Mouse (Mus musculus) erythroblast, embryonic 14.5 days (primary cell): ENCODE measurements around the gene Elavl2. TPM values are rescaled to one million over a fixed set of nuclear protein-coding genes. Genes with fewer than 3 reads are reported as not detected.

ENCODE experiments used
- H3K27me3 ChIP-seq: 2 replicates; pipeline ENCODE4 v1.6.1; 2012; ENCODE audit warnings: inconsistent platforms; ENCODE audit not compliant: control insufficient read depth
- H3K36me3 ChIP-seq: 2 replicates; pipeline ENCODE4 v1.6.1; 2012; ENCODE audit warnings: mild to moderate bottlenecking, inconsistent platforms; ENCODE audit not compliant: control insufficient read depth
- H3K4me1 ChIP-seq: 2 replicates; pipeline ENCODE4 v1.6.1; 2012; ENCODE audit warnings: inconsistent platforms; ENCODE audit not compliant: control insufficient read depth
- H3K4me3 ChIP-seq: replicated peaks from 2 replicates; pipeline ENCODE3; 2012; ENCODE audit warnings: moderate library complexity, mild to moderate bottlenecking, inconsistent platforms
- H3K9me3 ChIP-seq: 2 replicates; pipeline ENCODE4 v1.6.1; 2012; ENCODE audit warnings: low read length, inconsistent platforms, mixed read lengths; ENCODE audit not compliant: control insufficient read depth
- GATA1 ChIP-seq: IDR thresholded peaks from 2 replicates; pipeline ENCODE4 v1.6.1; 2012; ENCODE audit warnings: low read length, inconsistent platforms, mixed read lengths
- TAL1 ChIP-seq: IDR thresholded peaks from 3 replicates; pipeline ENCODE4 v1.6.1; 2012; ENCODE audit warnings: low read length, inconsistent platforms, mixed read lengths
- polyA plus RNA-seq: library from polyadenylated mRNA; stranded (reverse); fragments of >175 nt; gene quantifications from 2 replicates; pipeline ENCODE4 v1.2.3, GENCODE M21; 2012

Gene Elavl2
- polyA plus RNA-seq, 1 experiment, result not detected

DNA sequence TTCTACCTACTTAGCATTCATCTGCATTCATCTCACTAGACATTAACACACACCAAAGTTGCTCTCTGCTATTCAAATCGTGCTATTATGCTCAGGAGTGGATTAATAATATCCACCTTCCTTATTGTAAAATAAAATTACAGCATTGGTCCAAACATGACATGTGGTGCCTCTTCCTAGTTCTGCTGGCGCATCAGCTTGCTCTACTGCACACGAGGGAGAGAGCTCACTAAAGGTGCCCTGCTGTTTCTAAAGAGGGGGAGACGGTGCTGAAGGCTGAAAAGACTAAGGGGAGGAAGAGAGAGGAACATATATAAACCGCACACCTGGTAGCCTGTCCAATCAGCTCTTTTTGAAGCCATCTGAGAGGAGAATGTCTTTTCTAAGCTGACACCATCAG lies 38.1 kb downstream of the Elavl2 start:
- TF ChIP-seq TAL1, result no peak
- no peak for TF ChIP-seq GATA1
- no peaks in the 10 kb centered on the region for H3K36me3 ChIP-seq
- no peaks in the 10 kb centered on the region for H3K27me3 ChIP-seq
- no peaks in the 10 kb centered on the region for H3K9me3 ChIP-seq
- no peaks in the 10 kb centered on the region for H3K4me1 ChIP-seq
- no peak overlapping the region for H3K4me3 ChIP-seq

DNA sequence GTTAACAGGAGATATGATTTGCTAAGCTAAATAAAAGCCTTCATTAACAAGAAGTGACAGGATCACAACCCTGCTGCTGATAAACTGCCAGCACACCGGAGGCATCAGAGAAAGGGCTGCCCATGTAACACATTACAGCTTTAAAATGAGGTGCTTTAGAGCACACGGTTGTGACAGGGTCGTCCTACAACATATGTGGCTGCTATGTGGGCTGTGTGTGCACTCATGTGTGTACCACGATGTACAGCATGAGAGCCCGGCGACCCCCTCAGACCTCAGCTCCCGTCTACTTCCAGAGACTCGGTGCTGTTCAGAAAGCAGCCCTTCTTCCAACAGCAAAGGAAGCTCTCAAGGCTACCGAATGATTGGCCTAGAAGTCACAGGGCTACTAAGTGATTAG lies 47.4 kb downstream of the Elavl2 start:
- no peaks in the 10 kb centered on the region for H3K27me3 ChIP-seq
- H3K4me1 ChIP-seq, result no peaks in the 10 kb centered on the region
- no peak overlapping the region for H3K4me3 ChIP-seq
- H3K9me3 ChIP-seq, result no peaks in the 10 kb centered on the region
- no peaks in the 10 kb centered on the region for H3K36me3 ChIP-seq
- TF ChIP-seq GATA1, result no peak

DNA sequence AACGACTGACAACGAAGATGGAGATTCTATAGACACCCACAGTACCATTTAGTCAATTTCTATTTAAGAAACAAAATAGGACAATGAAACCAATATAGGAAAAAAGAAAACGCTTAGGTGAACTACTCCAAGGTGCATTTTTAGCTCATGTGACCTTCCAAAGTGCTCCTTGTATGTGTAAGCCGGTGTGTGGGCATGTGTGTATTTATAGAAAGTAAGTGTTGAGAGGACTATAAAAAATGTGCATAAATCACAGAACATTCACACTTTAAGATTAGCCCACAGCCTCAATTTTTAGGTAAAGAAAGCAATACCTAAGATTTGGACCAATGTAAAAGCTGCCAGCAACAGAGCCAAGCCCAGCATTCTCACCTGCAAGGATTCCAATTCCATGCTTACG lies 51.0 kb downstream of the Elavl2 start:
- no peaks in the 10 kb centered on the region for H3K9me3 ChIP-seq
- H3K4me1 ChIP-seq, result no peaks in the 10 kb centered on the region
- H3K4me3 ChIP-seq, result no peak overlapping the region
- no peak for TF ChIP-seq GATA1
- TF ChIP-seq TAL1, result no peak
- H3K36me3 ChIP-seq, result no peaks in the 10 kb centered on the region
- no peaks in the 10 kb centered on the region for H3K27me3 ChIP-seq

DNA sequence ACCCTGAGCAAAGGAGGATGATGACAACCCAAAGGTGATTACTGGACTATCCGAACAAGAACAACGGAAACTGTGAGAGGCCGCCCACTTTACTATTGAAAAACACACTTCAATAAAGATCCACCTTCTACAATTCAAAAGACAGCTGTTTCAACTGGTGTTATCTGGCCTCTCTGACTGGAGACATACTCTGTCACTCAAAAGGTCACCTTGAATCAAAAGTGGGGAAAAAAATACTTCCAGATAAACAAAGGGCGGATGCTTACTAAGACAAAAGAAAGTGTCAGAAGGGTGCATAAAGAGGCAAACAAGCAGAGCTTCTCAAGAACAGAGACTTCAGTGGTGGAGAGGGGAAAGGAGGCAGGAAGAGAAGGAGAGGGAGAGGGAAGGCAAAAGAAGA lies 66.4 kb downstream of the Elavl2 start:
- H3K27me3 ChIP-seq, result no peaks in the 10 kb centered on the region
- H3K36me3 ChIP-seq, result no peaks in the 10 kb centered on the region
- TF ChIP-seq GATA1 (no peak), TAL1 (no peak)
- no peaks in the 10 kb centered on the region for H3K4me1 ChIP-seq
- H3K4me3 ChIP-seq, result no peak overlapping the region
- no peaks in the 10 kb centered on the region; the same call in 1 of the 2 replicates for H3K9me3 ChIP-seq

DNA sequence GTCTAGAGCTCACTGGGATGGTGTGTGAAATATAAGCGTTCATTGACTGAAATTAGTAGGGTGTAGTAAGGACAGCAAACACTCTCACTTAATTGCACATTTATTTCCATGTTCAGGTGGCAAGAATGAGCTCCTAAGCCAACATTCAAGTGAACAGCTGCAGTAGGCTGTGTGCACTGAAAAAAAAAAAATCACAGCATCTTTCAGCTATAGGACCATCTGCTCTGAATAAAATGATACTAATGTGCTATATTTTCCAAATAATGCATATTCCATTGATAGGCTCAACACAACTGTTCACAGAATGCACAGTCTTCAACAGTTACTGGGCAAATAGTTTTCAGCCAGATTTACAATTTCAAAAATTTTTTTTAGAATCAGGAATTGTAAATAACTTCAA lies 89.8 kb downstream of the Elavl2 start:
- Histone ChIP-seq H3K36me3 (no peaks in the 10 kb centered on the region), H3K9me3 (no peaks in the 10 kb centered on the region)

DNA sequence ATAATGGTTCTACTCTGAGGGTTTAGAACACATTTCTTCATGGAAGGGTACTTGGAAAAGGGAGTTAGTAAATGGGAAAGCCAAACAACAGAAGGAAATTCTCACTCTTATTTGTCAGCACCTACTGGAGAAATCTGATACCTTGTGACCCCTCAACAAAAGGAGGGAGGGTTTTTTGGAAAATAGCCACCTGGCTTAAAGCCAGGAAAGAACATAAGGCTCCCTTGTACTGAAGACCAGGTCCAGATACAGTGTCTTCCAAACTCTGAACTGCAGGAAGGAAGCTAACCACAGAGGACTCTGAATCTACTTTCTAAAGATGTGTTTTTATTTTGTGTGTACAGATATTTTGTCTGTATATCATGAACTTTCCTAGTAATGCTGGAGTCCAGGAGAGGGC lies 102.9 kb downstream of the Elavl2 start:
- Histone ChIP-seq H3K9me3 (no peaks in the 10 kb centered on the region), H3K4me3 (no peak overlapping the region), H3K27me3 (no peaks in the 10 kb centered on the region), H3K4me1 (no peaks in the 10 kb centered on the region), H3K36me3 (no peaks in the 10 kb centered on the region)
- TF ChIP-seq GATA1, result no peak
- TF ChIP-seq TAL1, result no peak

More for the DNA sequence above, 89.8 kb downstream of the Elavl2 start:
- TF ChIP-seq TAL1, result no peak
- TF ChIP-seq GATA1, result no peak
- Histone ChIP-seq H3K27me3 (no peaks in the 10 kb centered on the region), H3K4me1 (no peaks in the 10 kb centered on the region), H3K4me3 (no peak overlapping the region)

DNA sequence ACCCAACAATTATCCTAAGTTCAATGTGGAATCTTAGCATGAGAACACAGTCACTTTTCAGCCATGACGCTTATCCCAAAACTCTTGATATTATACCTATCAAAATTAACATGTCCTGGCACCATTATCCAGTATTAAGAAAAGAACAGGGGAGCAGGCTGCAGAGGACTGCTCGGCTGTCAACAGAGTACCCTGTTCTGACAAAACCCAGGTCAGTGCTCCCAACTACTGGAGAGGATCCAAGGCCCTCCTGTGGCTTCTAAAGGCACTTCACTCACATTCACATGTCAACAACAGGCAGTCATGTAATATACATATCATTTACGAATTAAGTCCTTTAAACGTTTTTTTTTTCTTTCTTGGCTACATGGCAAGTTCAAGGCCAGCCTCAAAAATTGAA lies 105.3 kb downstream of the Elavl2 start:
- no peak overlapping the region for H3K4me3 ChIP-seq
- no peaks in the 10 kb centered on the region for H3K36me3 ChIP-seq
- TF ChIP-seq TAL1 (no peak), GATA1 (no peak)

DNA sequence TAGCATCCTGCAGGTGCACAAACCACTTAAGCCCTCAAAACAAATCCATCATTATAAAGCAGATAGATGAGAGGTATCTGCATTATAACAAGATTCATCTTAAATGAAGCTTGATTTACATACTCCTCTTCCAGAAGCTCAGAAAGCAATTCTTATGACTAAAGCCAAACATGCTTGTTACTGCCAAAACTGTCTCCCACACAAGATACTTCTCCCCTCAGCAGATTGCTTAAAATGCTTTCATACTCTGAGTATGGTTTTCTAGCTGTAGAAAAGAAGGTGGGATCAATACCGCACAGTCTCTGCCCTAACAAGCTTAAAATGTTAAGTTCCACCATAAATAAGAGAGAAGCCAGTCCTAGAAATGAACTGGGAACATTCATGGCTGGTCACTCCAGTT lies 109.1 kb downstream of the Elavl2 start:
- no peak for TF ChIP-seq TAL1
- TF ChIP-seq GATA1, result no peak
- Histone ChIP-seq H3K36me3 (no peaks in the 10 kb centered on the region), H3K9me3 (no peaks in the 10 kb centered on the region), H3K4me3 (no peak overlapping the region), H3K27me3 (no peaks in the 10 kb centered on the region), H3K4me1 (no peaks in the 10 kb centered on the region)

More for the DNA sequence above, 105.3 kb downstream of the Elavl2 start:
- H3K9me3 ChIP-seq, result no peaks in the 10 kb centered on the region
- no peaks in the 10 kb centered on the region for H3K4me1 ChIP-seq
- no peaks in the 10 kb centered on the region for H3K27me3 ChIP-seq

DNA sequence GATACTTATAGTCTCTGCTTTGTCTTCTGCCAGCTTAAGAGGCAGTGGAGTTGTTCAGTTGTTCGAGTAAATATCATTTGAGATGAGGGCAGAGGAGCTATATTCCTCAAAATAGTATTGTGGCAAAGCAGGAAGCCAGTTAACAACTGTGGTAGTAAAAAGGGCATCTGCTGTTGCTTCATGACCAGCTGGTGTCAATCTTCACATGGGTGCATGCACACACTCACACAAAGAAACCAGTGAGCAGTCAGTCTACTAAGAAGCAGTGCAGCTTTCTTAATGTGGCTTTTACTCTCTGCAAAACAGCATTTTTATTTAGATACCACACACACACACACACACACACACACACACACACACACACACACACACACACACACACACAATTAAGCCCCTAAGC lies 110.2 kb downstream of the Elavl2 start:
- TF ChIP-seq TAL1, result no peak
- TF ChIP-seq GATA1, result no peak
- no peaks in the 10 kb centered on the region; the same call in 1 of the 2 replicates for H3K9me3 ChIP-seq
- H3K27me3 ChIP-seq, result no peaks in the 10 kb centered on the region
- H3K36me3 ChIP-seq, result no peaks in the 10 kb centered on the region
- no peak overlapping the region for H3K4me3 ChIP-seq
- no peaks in the 10 kb centered on the region for H3K4me1 ChIP-seq

DNA sequence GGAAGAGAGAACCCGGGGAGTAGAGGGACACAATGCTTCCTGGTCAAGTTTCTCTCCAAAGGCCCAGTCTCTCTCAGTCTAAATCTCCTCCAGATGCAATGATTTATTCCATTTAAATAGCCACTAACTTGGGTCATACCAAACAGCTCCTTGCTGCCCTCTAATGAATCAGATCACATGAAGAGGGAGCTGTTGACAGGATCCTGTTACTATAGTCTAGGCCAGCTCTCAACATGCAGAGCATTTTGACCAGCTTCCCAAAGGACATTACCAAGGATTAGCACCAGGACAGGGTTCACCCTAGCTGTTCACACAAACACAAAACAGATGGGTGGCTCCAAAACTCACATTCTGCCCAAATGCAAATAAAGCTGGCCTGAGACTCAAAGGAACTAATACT lies 111.4 kb downstream of the Elavl2 start:
- Histone ChIP-seq H3K4me1 (no peaks in the 10 kb centered on the region), H3K9me3 (no peaks in the 10 kb centered on the region; the same call in 1 of the 2 replicates), H3K27me3 (no peaks in the 10 kb centered on the region), H3K4me3 (no peak overlapping the region), H3K36me3 (no peaks in the 10 kb centered on the region)
- TF ChIP-seq GATA1, result no peak
- TF ChIP-seq TAL1, result no peak
